Mouse (Mus musculus) c-Kit-negative CD71-positive TER-119-positive erythroid progenitor cells, embryonic 14.5 days (primary cell): ENCODE results near the gene Gm29554.
"Not testable (repeated sequence)": the region's sequence is repeated elsewhere in the genome, so short reads cannot be mapped to it uniquely, and the experiment has no call there.

ENCODE experiments used
- DNase-seq: peaks from one replicate; pipeline ENCODE4 v3.0.0-alpha.2; 2013; ENCODE audit warnings: low read depth, low spot score

Gene Gm29554

DNA sequence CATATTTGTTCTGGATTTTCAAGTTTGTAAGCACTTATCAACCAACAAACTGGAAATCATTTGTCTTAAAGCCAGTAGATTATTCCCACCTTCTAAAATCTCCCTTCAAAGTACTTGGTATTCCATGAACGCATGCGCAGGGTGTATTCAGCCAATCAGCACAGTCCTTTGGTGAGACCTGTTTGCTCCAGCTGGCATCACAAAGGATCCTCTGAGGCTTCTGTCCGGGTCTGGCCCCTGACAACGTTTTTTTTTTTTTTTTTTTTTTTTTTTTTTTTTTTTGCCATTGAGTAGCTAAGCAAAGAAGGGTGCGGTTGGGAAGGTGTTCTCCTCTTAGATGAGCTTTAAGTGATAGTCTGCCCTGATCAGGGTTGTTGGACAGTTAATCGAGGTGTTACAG, at the start of gene Gm29554:
Gm29554 (plus strand) TSS at position 301 of the 400 bp plus-strand sequence.
- not testable (repeated sequence) for DNase-seq
